Comparison of ENCODE assay signal across 8 mouse cellular contexts in genomic region chr19:45177004-45177737, GRCm38 (mm10). TPM values are rescaled to one million over a fixed set of nuclear protein-coding genes. Genes with fewer than 3 reads are reported as not detected.
DNase-seq lines count a peak whose midpoint lies in the region.

No protein-coding gene starts in this region.

- H3K9me3 ChIP-seq in hindbrain, embryonic 10.5 days = no peaks in the 10 kb centered on the region

- 21% methylated on average over 26 of the region's 26 CpGs for WGBS in hindbrain, embryonic 10.5 days

- peaks cover 6% of the 10 kb centered on the region; the same call in 1 of the 2 replicates for H3K4me1 ChIP-seq in hindbrain, embryonic 10.5 days (replicated peaks)

- peaks cover 34% of the 10 kb centered on the region; the same call in 1 of the 2 replicates for H3K27me3 ChIP-seq in hindbrain, embryonic 10.5 days (ENCODE audit: insufficient read depth, poor library complexity, severe bottlenecking)

- no peak overlapping the region for H3K27ac ChIP-seq in hindbrain, embryonic 10.5 days

- intact Hi-C loops in heart, postnatal 25 days (cut with DNase I) = loop anchor here (1.0 to 5.0 kb wide), 2 partner anchors 39 to 370 kb away; no protein-coding TSS in a partner anchor

- H3K36me3 ChIP-seq in hindbrain, embryonic 10.5 days = no peaks in the 10 kb centered on the region

- H3K4me3 ChIP-seq in hindbrain, embryonic 10.5 days = no peak overlapping the region

- peak; percentile 95 for DNase-seq in heart, adult 11 months
- no peak for DNase-seq in heart, postnatal 25 days (ENCODE audit: low spot score)
- peak; percentile 52 for DNase-seq in cerebellum, adult 9-10 months
- peak; percentile 74 for DNase-seq in forelimb bud, embryonic 11.5 days (ENCODE audit: low read depth, low spot score)
- DNase-seq in hindbrain, embryonic 10.5 days (ENCODE audit: low spot score) = peak; percentile 57
- DNase-seq in layer of hippocampus, postnatal 10 days (ENCODE audit: low spot score in 2 of 2) = peak; percentile 72 to 80
- peak; percentile 44 for DNase-seq in lung, postnatal 25 days (ENCODE audit: low spot score)
- peak; percentile 89 for DNase-seq in retina, embryonic 14.5 days (ENCODE audit: low spot score)

RNA-seq across cellular contexts. Expression of gene Tlx1, which starts 26.7 kb away (rescaled TPM):
- not detected for total RNA-seq in heart, postnatal 25 days (2021)
- polyA plus RNA-seq in hindbrain, embryonic 10.5 days (2016; fragmentation: Nextera tagmentation; extraction: Ambion mirVana) = 1.5 and 7.4 TPM in 2 replicates
- total RNA-seq in layer of hippocampus, postnatal 10 days (2021) = not detected

RNA-seq across cellular contexts. Expression of gene Lbx1, which starts 58.4 kb away (rescaled TPM):
- total RNA-seq in heart, postnatal 25 days (2021) = under 1 TPM in 1 of 2 experiments, not detected in 1; 0.29 TPM
- 1.4 and 8.9 TPM in 2 replicates for polyA plus RNA-seq in hindbrain, embryonic 10.5 days (2016; fragmentation: Nextera tagmentation; extraction: Ambion mirVana)
- not detected for total RNA-seq in layer of hippocampus, postnatal 10 days (2021)
